Mouse (Mus musculus): ENCODE results near the gene Meis2. TPM values are rescaled to one million over a fixed set of nuclear protein-coding genes. Genes with fewer than 3 reads are reported as not detected.

The Meis2 gene
- polyA plus RNA-seq, 2 experiments = 0.69 to 1.5 TPM

GRCm38 (mm10) chr2:115883520-115883919 is 182.1 kb downstream of the Meis2 start:
- 62% methylated on average over 10 of the region's 10 CpGs for WGBS (ENCODE audit: insufficient replicate concordance)
- H3K9me3 ChIP-seq (ENCODE audit: control insufficient read depth, low read length) = no peaks in the 10 kb centered on the region
- no peak overlapping the region for H3K4me2 ChIP-seq (ENCODE audit: low read depth)
- TF ChIP-seq CTCF (IDR thresholded peaks at IDR 0.05; ENCODE audit: low read depth) = no peak
- no peak for TF ChIP-seq EP300 (IDR thresholded peaks at IDR 0.05; ENCODE audit: low read depth)
- no peaks in the 10 kb centered on the region for H3K27me3 ChIP-seq (ENCODE audit: control insufficient read depth, insufficient read depth, low read length)
- ATAC-seq (ENCODE audit: insufficient read depth) (no peak), DNase-seq (ENCODE audit: low read depth in 3 of 3, low spot score in 3 of 3) (no peak)
- peaks cover 0 to 4% of the 10 kb centered on the region in 2 experiments; a peak in 2 of 4 replicates for H3K4me1 ChIP-seq (replicated peaks; ENCODE audit: control insufficient read depth in 2 of 2, insufficient read depth in 2 of 2, low read length in 1 of 2)
- no peak overlapping the region for H3K9ac ChIP-seq (replicated peaks)
- no peak overlapping the region for H3K27ac ChIP-seq
- H3K36me3 ChIP-seq (replicated peaks; ENCODE audit: control insufficient read depth, insufficient read depth, low read depth) = no peaks in the 10 kb centered on the region
- H3K4me3 ChIP-seq (ENCODE audit: insufficient read depth in 1 of 2, low read depth in 2 of 2, low read length in 2 of 2) = no peak overlapping the region

- 49% methylated on average over 8 of the region's 8 CpGs for WGBS (ENCODE audit: insufficient replicate concordance)
- no peak for ATAC-seq (ENCODE audit: insufficient read depth)
- no peak overlapping the region for H3K9ac ChIP-seq (replicated peaks)
Observed at GRCm38 (mm10) chr2:115875802-115876531, 189.7 kb downstream of the Meis2 start.

GRCm38 (mm10) chr2:115872851-115873250 is 192.8 kb downstream of the Meis2 start:
- Histone ChIP-seq H3K27me3 (ENCODE audit: control insufficient read depth, insufficient read depth, low read length) (no peaks in the 10 kb centered on the region), H3K9me3 (ENCODE audit: control insufficient read depth, low read length) (no peaks in the 10 kb centered on the region), H3K4me3 (ENCODE audit: insufficient read depth in 1 of 2, low read depth in 2 of 2, low read length in 2 of 2) (no peak overlapping the region), H3K4me2 (ENCODE audit: low read depth) (no peak overlapping the region), H3K36me3 (replicated peaks; ENCODE audit: control insufficient read depth, insufficient read depth, low read depth) (no peaks in the 10 kb centered on the region), H3K27ac (no peak overlapping the region), H3K9ac (replicated peaks) (no peak overlapping the region), H3K4me1 (replicated peaks; ENCODE audit: control insufficient read depth in 2 of 2, insufficient read depth in 2 of 2, low read length in 1 of 2) (no peaks in the 10 kb centered on the region)
- no peak for DNase-seq (ENCODE audit: low read depth in 3 of 3, low spot score in 3 of 3)
- no peak for ATAC-seq (ENCODE audit: insufficient read depth)
- TF ChIP-seq EP300 (IDR thresholded peaks at IDR 0.05; ENCODE audit: low read depth) (no peak), CTCF (IDR thresholded peaks at IDR 0.05; ENCODE audit: low read depth) (no peak)
- WGBS (ENCODE audit: insufficient replicate concordance) = 54% methylated on average over 2 of the region's 2 CpGs

More at GRCm38 (mm10) chr2:115875802-115876531, 189.7 kb downstream of the Meis2 start:
- no peak overlapping the region for H3K4me3 ChIP-seq (ENCODE audit: insufficient read depth in 1 of 2, low read depth in 2 of 2, low read length in 2 of 2)
- no peaks in the 10 kb centered on the region for H3K9me3 ChIP-seq (ENCODE audit: control insufficient read depth, low read length)
- no peak overlapping the region for H3K27ac ChIP-seq
- TF ChIP-seq EP300 (IDR thresholded peaks at IDR 0.05; ENCODE audit: low read depth) (no peak), CTCF (IDR thresholded peaks at IDR 0.05; ENCODE audit: low read depth) (no peak)
- no peaks in the 10 kb centered on the region for H3K27me3 ChIP-seq (ENCODE audit: control insufficient read depth, insufficient read depth, low read length)
- H3K4me1 ChIP-seq (replicated peaks; ENCODE audit: control insufficient read depth in 2 of 2, insufficient read depth in 2 of 2, low read length in 1 of 2) = no peaks in the 10 kb centered on the region
- DNase-seq (ENCODE audit: low read depth in 3 of 3, low spot score in 3 of 3) = no peak
- no peaks in the 10 kb centered on the region for H3K36me3 ChIP-seq (replicated peaks; ENCODE audit: control insufficient read depth, insufficient read depth, low read depth)
- H3K4me2 ChIP-seq (ENCODE audit: low read depth) = no peak overlapping the region

- Histone ChIP-seq H3K27me3 (ENCODE audit: control insufficient read depth, insufficient read depth, low read length) (no peaks in the 10 kb centered on the region), H3K9ac (replicated peaks) (no peak overlapping the region), H3K4me3 (ENCODE audit: insufficient read depth in 1 of 2, low read depth in 2 of 2, low read length in 2 of 2) (no peak overlapping the region), H3K36me3 (replicated peaks; ENCODE audit: control insufficient read depth, insufficient read depth, low read depth) (no peaks in the 10 kb centered on the region), H3K9me3 (ENCODE audit: control insufficient read depth, low read length) (no peaks in the 10 kb centered on the region), H3K27ac (no peak overlapping the region), H3K4me1 (replicated peaks; ENCODE audit: control insufficient read depth in 2 of 2, insufficient read depth in 2 of 2, low read length in 1 of 2) (no peaks in the 10 kb centered on the region), H3K4me2 (ENCODE audit: low read depth) (no peak overlapping the region)
- DNase-seq (ENCODE audit: low read depth in 3 of 3, low spot score in 3 of 3) (no peak), ATAC-seq (ENCODE audit: insufficient read depth) (no peak)
- 44% methylated on average over 2 of the region's 2 CpGs for WGBS (ENCODE audit: insufficient replicate concordance)
- no peak for TF ChIP-seq CTCF (IDR thresholded peaks at IDR 0.05; ENCODE audit: low read depth)
- TF ChIP-seq EP300 (IDR thresholded peaks at IDR 0.05; ENCODE audit: low read depth) = no peak
Observed at GRCm38 (mm10) chr2:115869966-115870365, 195.7 kb downstream of the Meis2 start.

GRCm38 (mm10) chr2:115860600-115861347 is 204.9 kb downstream of the Meis2 start:
- Histone ChIP-seq H3K4me3 (ENCODE audit: insufficient read depth in 1 of 2, low read depth in 2 of 2, low read length in 2 of 2) (peak overlapping the region; percentile 8 to 21; a peak in 3 of 4 replicates), H3K27me3 (ENCODE audit: control insufficient read depth, insufficient read depth, low read length) (peaks cover 55% of the 10 kb centered on the region)
- no peak for DNase-seq (ENCODE audit: low read depth in 3 of 3, low spot score in 3 of 3)

More at GRCm38 (mm10) chr2:115860600-115861347, 204.9 kb downstream of the Meis2 start:
- no peaks in the 10 kb centered on the region for H3K36me3 ChIP-seq (replicated peaks; ENCODE audit: control insufficient read depth, insufficient read depth, low read depth)
- TF ChIP-seq EP300 (IDR thresholded peaks at IDR 0.05; ENCODE audit: low read depth) = no peak
- no peaks in the 10 kb centered on the region for H3K9me3 ChIP-seq (ENCODE audit: control insufficient read depth, low read length)
- no peak for ATAC-seq (ENCODE audit: insufficient read depth)
- H3K9ac ChIP-seq (replicated peaks) = no peak overlapping the region
- H3K4me2 ChIP-seq (ENCODE audit: low read depth) = peak overlapping the region; percentile 45
- WGBS (ENCODE audit: insufficient replicate concordance) = 6% methylated on average over 25 of the region's 25 CpGs
- H3K27ac ChIP-seq = no peak overlapping the region
- H3K4me1 ChIP-seq (replicated peaks; ENCODE audit: control insufficient read depth in 2 of 2, insufficient read depth in 2 of 2, low read length in 1 of 2) = 0 out of 4 replicates have a peak, but pooled peaks cover 0 to 1% of the 10 kb centered on the region in 2 experiments

Measured in liver, embryonic 14.5 days (tissue).